Mouse (Mus musculus): ENCODE measurements around the gene G6pc3. TPM values are rescaled to one million over a fixed set of nuclear protein-coding genes. Genes with fewer than 3 reads are reported as not detected.
A peak's percentile ranks its signal among the peaks of the same experiment; 100 is the strongest.

The G6pc3 gene
- polyA plus RNA-seq, 1 experiment from 2014 or later, result 29.6 TPM

- no peak overlapping the region; the same call in 1 of the 2 replicates for H3K27ac ChIP-seq
- ATAC-seq (ENCODE audit: insufficient read depth, low FRiP score, low read depth), result no peak
- no peaks in the 10 kb centered on the region for H3K27me3 ChIP-seq (replicated peaks)
- peaks cover 65% of the 10 kb centered on the region for H3K4me1 ChIP-seq
- no peaks in the 10 kb centered on the region for H3K9me3 ChIP-seq
- no peaks in the 10 kb centered on the region for H3K36me3 ChIP-seq
- H3K4me3 ChIP-seq (replicated peaks), result no peak overlapping the region
- H3K9ac ChIP-seq, result no peak overlapping the region
- no peak overlapping the region for H3K4me2 ChIP-seq
- WGBS, result 45% methylated on average over 18 of the region's 18 CpGs
These were observed 22.5 kb downstream of the G6pc3 start for GRCm38 (mm10) chr11:102211936-102212341.

DNA sequence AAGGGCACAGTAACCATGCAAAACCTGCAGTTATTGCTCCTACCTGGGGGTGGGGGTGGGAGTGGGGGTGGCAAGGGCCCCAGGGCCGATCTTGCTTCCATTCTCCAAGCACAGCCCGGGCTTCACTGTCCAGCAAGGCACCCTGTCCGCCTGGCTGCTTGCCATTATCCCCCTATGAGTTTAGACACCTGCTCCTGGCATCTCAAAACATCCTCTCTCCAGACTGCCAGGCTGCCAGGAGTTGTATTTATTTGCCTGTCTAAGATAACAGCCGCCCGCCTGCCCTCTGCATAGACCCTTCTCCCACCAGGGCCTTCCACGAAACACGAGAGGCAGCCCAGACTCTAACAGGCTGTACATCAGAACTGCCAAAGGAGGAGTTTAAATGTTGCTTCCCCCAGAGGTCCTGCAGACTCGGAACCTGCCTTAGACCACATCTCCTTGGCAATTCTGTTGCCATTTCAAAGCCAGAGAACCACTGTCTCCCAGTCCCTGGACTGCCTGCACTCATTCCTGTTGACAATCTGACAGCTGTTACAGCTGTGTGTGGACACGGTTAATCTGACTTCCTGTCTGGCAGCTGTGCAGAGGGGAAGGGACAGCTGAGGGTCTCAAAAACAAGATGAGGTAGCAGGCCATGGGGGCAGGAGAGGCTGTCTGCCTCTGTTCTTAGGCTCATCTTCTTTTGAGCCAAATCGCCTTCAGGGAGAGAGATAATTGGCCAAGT is 25.2 kb downstream of the G6pc3 start:
- 39% methylated on average over 10 of the region's 10 CpGs for WGBS
- Histone ChIP-seq H3K9me3 (no peaks in the 10 kb centered on the region), H3K4me2 (peak overlapping the region; percentile 20), H3K36me3 (no peaks in the 10 kb centered on the region), H3K27ac (peak overlapping the region; percentile 26; the same call in 1 of the 2 replicates), H3K4me1 (peaks cover 73% of the 10 kb centered on the region), H3K9ac (no peak overlapping the region), H3K27me3 (replicated peaks) (no peaks in the 10 kb centered on the region), H3K4me3 (replicated peaks) (no peak overlapping the region)
- ATAC-seq (ENCODE audit: insufficient read depth, low FRiP score, low read depth), result no peak

GRCm38 (mm10) chr11:102215511-102215910 is 26.1 kb downstream of the G6pc3 start:
- no peaks in the 10 kb centered on the region for H3K27me3 ChIP-seq (replicated peaks)

DNA sequence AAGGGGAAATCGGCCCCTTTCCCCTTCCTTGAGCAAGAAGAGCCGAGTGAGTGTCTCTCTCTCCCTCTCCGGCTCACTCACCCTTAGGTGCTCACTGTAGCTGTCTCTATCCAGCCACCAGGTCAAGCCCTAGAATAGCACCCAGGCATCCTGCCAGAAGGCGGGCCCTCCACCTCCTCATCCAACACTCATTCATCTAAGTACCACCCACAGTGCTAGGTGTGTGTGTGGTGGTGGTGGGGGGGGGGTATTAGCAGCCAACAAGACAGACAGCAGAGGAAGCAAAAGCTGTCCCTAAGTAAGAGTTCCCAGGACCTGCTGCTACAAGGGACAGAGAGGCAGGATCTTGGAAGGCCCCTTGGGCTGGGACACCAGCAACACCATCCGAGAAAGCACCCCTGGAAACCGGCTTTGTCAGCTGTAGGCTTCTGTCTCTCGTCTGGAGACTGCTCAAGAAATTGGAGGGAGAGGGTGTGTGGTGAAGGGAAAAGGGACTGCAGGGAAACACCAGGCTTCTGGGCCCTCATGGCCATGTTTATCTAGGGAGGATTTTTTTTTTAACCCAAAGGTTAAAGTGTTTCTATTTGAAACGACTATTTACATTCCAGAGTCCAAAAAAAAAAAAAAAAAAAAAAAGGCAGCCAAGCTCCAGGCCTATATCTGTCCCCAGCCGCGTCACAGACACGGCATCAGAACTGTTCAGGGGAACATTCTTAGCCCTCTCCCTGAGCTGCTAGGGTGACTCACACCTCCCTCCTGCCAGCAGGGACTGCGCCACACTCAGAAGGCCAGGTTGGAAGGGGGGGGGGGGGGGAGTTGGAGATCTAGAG is 26.9 kb downstream of the G6pc3 start:
- peak overlapping the region; percentile 92 for H3K4me2 ChIP-seq
- no peaks in the 10 kb centered on the region for H3K27me3 ChIP-seq (replicated peaks)
- peak overlapping the region; percentile 93 for H3K27ac ChIP-seq
- 15% methylated on average over 12 of the region's 12 CpGs for WGBS
- ATAC-seq (ENCODE audit: insufficient read depth, low FRiP score, low read depth), result peak; percentile 61
- no peaks in the 10 kb centered on the region for H3K36me3 ChIP-seq
- no peaks in the 10 kb centered on the region for H3K9me3 ChIP-seq
- H3K4me1 ChIP-seq, result peaks cover 79% of the 10 kb centered on the region
- peak overlapping the region; percentile 51 for H3K4me3 ChIP-seq (replicated peaks)
- no peak overlapping the region for H3K9ac ChIP-seq

More at GRCm38 (mm10) chr11:102215511-102215910, 26.1 kb downstream of the G6pc3 start:
- ATAC-seq (ENCODE audit: insufficient read depth, low FRiP score, low read depth), result no peak
- peak overlapping the region; percentile 93 for H3K27ac ChIP-seq
- no peak overlapping the region for H3K9ac ChIP-seq
- no peaks in the 10 kb centered on the region for H3K36me3 ChIP-seq
- no peak overlapping the region; the same call in 1 of the 2 replicates for H3K4me3 ChIP-seq (replicated peaks)
- peaks cover 79% of the 10 kb centered on the region for H3K4me1 ChIP-seq
- WGBS, result 61% methylated on average over 11 of the region's 11 CpGs
- H3K9me3 ChIP-seq, result no peaks in the 10 kb centered on the region
- H3K4me2 ChIP-seq, result peak overlapping the region; percentile 92

- Histone ChIP-seq H3K9me3 (no peaks in the 10 kb centered on the region), H3K36me3 (no peaks in the 10 kb centered on the region), H3K4me1 (peaks cover 75% of the 10 kb centered on the region), H3K4me2 (peak overlapping the region; percentile 92), H3K27ac (peak overlapping the region; percentile 93), H3K9ac (no peak overlapping the region), H3K27me3 (replicated peaks) (no peaks in the 10 kb centered on the region), H3K4me3 (replicated peaks) (peak overlapping the region; percentile 51)
- WGBS, result 14% methylated on average over 5 of the region's 5 CpGs
- ATAC-seq (ENCODE audit: insufficient read depth, low FRiP score, low read depth), result no peak
These were observed 27.4 kb downstream of the G6pc3 start for GRCm38 (mm10) chr11:102216886-102217240.

GRCm38 (mm10) chr11:102217396-102217795 is 28.0 kb downstream of the G6pc3 start:
- Histone ChIP-seq H3K4me3 (replicated peaks) (peak overlapping the region; percentile 51), H3K36me3 (no peaks in the 10 kb centered on the region), H3K4me1 (peaks cover 73% of the 10 kb centered on the region), H3K9me3 (no peaks in the 10 kb centered on the region), H3K4me2 (peak overlapping the region; percentile 92), H3K27ac (peak overlapping the region; percentile 93), H3K27me3 (replicated peaks) (no peaks in the 10 kb centered on the region), H3K9ac (no peak overlapping the region)
- WGBS, result 52% methylated on average over 6 of the region's 6 CpGs
- ATAC-seq (ENCODE audit: insufficient read depth, low FRiP score, low read depth), result no peak

GRCm38 (mm10) chr11:102217876-102218430 is 28.5 kb downstream of the G6pc3 start:
- Histone ChIP-seq H3K4me3 (replicated peaks) (peak overlapping the region; percentile 51), H3K9me3 (no peaks in the 10 kb centered on the region), H3K27me3 (replicated peaks) (no peaks in the 10 kb centered on the region), H3K9ac (peak overlapping the region; percentile 13), H3K4me2 (peak overlapping the region; percentile 92), H3K4me1 (peaks cover 72% of the 10 kb centered on the region), H3K36me3 (no peaks in the 10 kb centered on the region), H3K27ac (peak overlapping the region; percentile 93)
- 40% methylated on average over 7 of the region's 7 CpGs for WGBS
- no peak for ATAC-seq (ENCODE audit: insufficient read depth, low FRiP score, low read depth)

DNA sequence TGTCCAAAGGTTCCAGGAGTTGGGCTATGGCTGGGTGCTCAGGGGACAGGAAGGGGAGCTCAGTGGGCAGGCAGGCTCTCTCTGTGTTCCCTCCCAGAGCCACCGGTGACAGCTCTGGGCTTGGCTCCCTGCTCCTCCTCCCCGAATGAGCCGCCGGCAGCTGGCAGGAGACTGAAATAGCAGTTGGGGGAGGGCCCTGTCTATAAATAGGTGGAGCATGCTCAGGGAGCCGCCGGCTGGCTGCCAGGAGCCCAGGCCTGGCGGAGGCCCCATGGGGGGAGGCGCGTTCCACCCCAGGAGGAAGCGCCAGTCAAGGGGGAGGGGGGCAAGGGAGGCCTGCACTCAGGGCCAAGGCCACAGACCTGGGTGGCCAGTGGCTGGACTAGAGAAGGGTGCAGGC is 29.4 kb downstream of the G6pc3 start:
- H3K9me3 ChIP-seq, result no peaks in the 10 kb centered on the region
- WGBS, result 3% methylated on average over 10 of the region's 10 CpGs
- H3K4me3 ChIP-seq (replicated peaks), result peak overlapping the region; percentile 51
- peak overlapping the region; percentile 13 for H3K9ac ChIP-seq
- no peaks in the 10 kb centered on the region; the same call in 1 of the 2 replicates for H3K36me3 ChIP-seq
- H3K4me2 ChIP-seq, result peak overlapping the region; percentile 92
- peaks cover 73% of the 10 kb centered on the region for H3K4me1 ChIP-seq
- H3K27me3 ChIP-seq (replicated peaks), result no peaks in the 10 kb centered on the region
- H3K27ac ChIP-seq, result peak overlapping the region; percentile 93
- peak; percentile 85 for ATAC-seq (ENCODE audit: insufficient read depth, low FRiP score, low read depth)

- 0 out of 2 replicates have a peak overlapping the region, but pooled peaks have one; percentile 6 for H3K4me3 ChIP-seq (replicated peaks)
- WGBS, result 55% methylated on average over 14 of the region's 14 CpGs
- H3K4me1 ChIP-seq, result peaks cover 72% of the 10 kb centered on the region
- no peak for ATAC-seq (ENCODE audit: insufficient read depth, low FRiP score, low read depth)
- H3K36me3 ChIP-seq, result no peaks in the 10 kb centered on the region; the same call in 1 of the 2 replicates
- peak overlapping the region; percentile 93 for H3K27ac ChIP-seq
- H3K27me3 ChIP-seq (replicated peaks), result no peaks in the 10 kb centered on the region
- H3K9ac ChIP-seq, result no peak overlapping the region
- peak overlapping the region; percentile 92 for H3K4me2 ChIP-seq
- H3K9me3 ChIP-seq, result no peaks in the 10 kb centered on the region
These were observed 30.0 kb downstream of the G6pc3 start for GRCm38 (mm10) chr11:102219247-102219993.

DNA sequence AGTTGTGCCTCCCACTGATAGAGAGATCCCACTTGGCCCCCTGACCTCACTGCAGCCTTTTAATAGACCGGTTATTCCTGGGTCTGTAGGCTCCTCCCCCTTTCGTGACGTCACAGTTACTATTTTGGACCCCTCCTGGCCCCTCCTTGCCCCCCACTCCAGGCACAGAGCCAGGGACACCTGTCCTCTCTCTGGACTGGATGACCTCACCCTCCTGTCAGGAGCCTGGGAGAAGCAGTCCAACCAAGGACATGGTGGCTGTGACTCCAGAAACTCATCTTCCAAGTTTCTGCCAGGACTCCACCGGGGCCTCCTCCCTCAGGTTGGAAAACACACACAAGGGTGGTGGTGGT is 30.6 kb downstream of the G6pc3 start:
- Histone ChIP-seq H3K9ac (no peak overlapping the region), H3K4me2 (no peak overlapping the region), H3K4me3 (replicated peaks) (no peak overlapping the region), H3K27me3 (replicated peaks) (no peaks in the 10 kb centered on the region), H3K9me3 (no peaks in the 10 kb centered on the region), H3K4me1 (peaks cover 72% of the 10 kb centered on the region), H3K27ac (peak overlapping the region; percentile 93), H3K36me3 (no peaks in the 10 kb centered on the region; the same call in 1 of the 2 replicates)
- 57% methylated on average over 4 of the region's 4 CpGs for WGBS
- ATAC-seq (ENCODE audit: insufficient read depth, low FRiP score, low read depth), result no peak

DNA sequence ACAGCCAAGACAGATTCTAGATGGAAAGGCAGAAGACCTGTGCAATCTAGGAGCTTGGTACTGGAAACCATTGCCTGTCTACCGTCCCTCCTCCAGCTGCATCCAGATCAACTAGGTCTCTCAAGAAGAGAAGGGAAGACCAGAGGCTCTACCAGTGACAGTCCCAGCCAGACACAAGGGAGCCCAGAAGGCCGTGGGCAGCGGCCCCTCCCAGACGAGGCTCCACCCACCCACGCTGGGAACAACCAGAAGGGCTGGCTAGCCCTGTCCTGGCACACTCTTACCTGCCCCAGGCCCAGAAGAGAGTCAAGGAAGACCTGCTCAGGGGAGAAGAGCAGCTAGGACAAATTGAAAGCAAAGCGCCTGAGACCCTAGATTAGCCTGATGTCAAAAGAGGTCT is 31.0 kb downstream of the G6pc3 start:
- ATAC-seq (ENCODE audit: insufficient read depth, low FRiP score, low read depth), result no peak
- 50% methylated on average over 6 of the region's 6 CpGs for WGBS
- H3K27ac ChIP-seq, result peak overlapping the region; percentile 93; the same call in 1 of the 2 replicates

More for the DNA sequence above, 31.0 kb downstream of the G6pc3 start:
- peaks cover 71% of the 10 kb centered on the region for H3K4me1 ChIP-seq
- no peaks in the 10 kb centered on the region for H3K27me3 ChIP-seq (replicated peaks)
- H3K4me2 ChIP-seq, result no peak overlapping the region
- H3K9ac ChIP-seq, result no peak overlapping the region
- no peaks in the 10 kb centered on the region for H3K9me3 ChIP-seq
- H3K36me3 ChIP-seq, result no peaks in the 10 kb centered on the region; the same call in 1 of the 2 replicates
- no peak overlapping the region for H3K4me3 ChIP-seq (replicated peaks)

Measured in stomach, embryonic 15.5 days (tissue).